Mouse (Mus musculus) lung, postnatal 0 days (tissue): Measurements from ENCODE around the gene Rwdd1.

Experiments
- CTCF ChIP-seq: IDR thresholded peaks from 2 replicates; pipeline ENCODE4 v1.5.1; 2016; ENCODE audit warnings: antibody characterized with exemption, mild to moderate bottlenecking
- EP300 ChIP-seq: IDR thresholded peaks from 2 replicates; pipeline ENCODE4 v1.6.1; 2016; ENCODE audit warnings: antibody characterized with exemption, mild to moderate bottlenecking, control low read depth

DNA sequence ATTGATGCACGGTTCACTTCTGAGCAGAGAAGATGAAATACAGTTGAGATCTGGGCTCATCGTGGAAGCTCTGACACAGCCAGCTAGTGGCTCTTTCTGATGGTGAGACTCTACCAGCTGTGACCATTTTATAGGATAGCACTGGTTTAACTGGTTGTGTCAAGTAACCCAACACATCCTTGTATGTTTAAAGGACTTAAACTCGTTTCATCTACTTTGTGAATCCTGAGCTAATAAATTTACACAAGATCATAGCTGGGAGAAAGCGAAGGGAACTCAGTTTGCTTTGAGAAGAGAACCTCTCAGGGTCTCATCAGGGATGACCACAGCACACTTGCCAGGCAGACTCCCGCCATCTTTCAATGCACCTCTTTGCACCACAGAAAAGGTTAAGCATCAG, 24.8 kb upstream of the Rwdd1 start, which contains the start of gene Calhm4:
- TF ChIP-seq CTCF = no peak
- no peak for TF ChIP-seq EP300
